Mouse (Mus musculus) limb, embryonic 10.5 days (tissue): Measurements from ENCODE around the gene Gm29609. TPM values are rescaled to one million over a fixed set of nuclear protein-coding genes. Genes with fewer than 3 reads are reported as not detected.
A peak's percentile ranks its signal among the peaks of the same experiment; 100 is the strongest.

Experiments used
- DNase-seq: peaks from one replicate; pipeline ENCODE4 v3.0.0-alpha.2; 2017; ENCODE audit warnings: low spot score
- H3K27ac ChIP-seq: fragments of 300-500 bp; sonication (generic); 2 replicates; pipeline ENCODE4 v1.5.1; 2016; ENCODE audit warnings: mild to moderate bottlenecking
- H3K27me3 ChIP-seq: fragments of 300-500 bp; sonication (generic); 2 replicates; pipeline ENCODE4 v1.6.1; 2016; ENCODE audit warnings: low read depth, mild to moderate bottlenecking; ENCODE audit not compliant: poor library complexity, severe bottlenecking
- H3K36me3 ChIP-seq: fragments of 300-500 bp; sonication (generic); 2 replicates; pipeline ENCODE4 v1.6.1; 2016; ENCODE audit warnings: mild to moderate bottlenecking, moderate library complexity
- H3K4me1 ChIP-seq: fragments of 300-500 bp; sonication (generic); 2 replicates; pipeline ENCODE4 v1.6.1; 2016
- H3K4me3 ChIP-seq: fragments of 300-500 bp; sonication (generic); 2 replicates; pipeline ENCODE4 v1.5.1; 2016; ENCODE audit warnings: mild to moderate bottlenecking, moderate library complexity
- H3K9me3 ChIP-seq: fragments of 300-500 bp; sonication (generic); replicated peaks from 2 replicates; pipeline ENCODE4 v1.6.1; 2016; ENCODE audit warnings: mild to moderate bottlenecking
- WGBS: fragments of 180-500 bp; shearing (Covaris S2); methylation state at CpG from one replicate; pipeline ENCODE4 v1.1.7; 2016; 5-methylcytosine and 5-hydroxymethylcytosine counted together
- polyA plus RNA-seq: library from polyadenylated mRNA; unstranded; fragments of >200 nt; fragmentation: Nextera tagmentation; extraction: Ambion mirVana; gene quantifications from 2 replicates; pipeline ENCODE4 v1.2.1, GENCODE M21; 2016

The Gm29609 gene
- polyA plus RNA-seq, 1 experiment from 2014 or later, result 1.3 TPM

DNA sequence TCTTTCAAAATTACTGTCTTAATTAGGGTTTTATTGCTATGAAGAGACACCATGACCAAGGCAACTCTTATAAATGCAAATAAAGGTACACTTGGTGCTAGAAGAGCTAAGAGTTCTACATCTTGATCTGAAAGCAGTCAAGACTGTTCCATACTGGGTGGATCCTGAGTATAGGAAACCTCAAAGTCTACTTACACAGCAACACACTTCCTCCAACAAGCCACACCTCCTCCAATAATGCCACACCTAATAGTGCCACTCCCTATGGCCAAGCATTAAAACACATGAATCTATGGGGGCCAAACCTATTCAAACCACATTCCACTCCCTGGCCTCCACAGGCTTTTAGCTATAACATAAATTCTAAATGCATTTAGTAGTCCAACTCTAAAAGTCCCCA, 17.2 kb downstream of the Gm29609 start:
- DNase-seq, result no peak
- Histone ChIP-seq H3K27ac (no peak overlapping the region), H3K4me1 (no peaks in the 10 kb centered on the region), H3K9me3 (no peaks in the 10 kb centered on the region), H3K27me3 (no peaks in the 10 kb centered on the region), H3K4me3 (no peak overlapping the region), H3K36me3 (peaks cover 100% of the 10 kb centered on the region)

DNA sequence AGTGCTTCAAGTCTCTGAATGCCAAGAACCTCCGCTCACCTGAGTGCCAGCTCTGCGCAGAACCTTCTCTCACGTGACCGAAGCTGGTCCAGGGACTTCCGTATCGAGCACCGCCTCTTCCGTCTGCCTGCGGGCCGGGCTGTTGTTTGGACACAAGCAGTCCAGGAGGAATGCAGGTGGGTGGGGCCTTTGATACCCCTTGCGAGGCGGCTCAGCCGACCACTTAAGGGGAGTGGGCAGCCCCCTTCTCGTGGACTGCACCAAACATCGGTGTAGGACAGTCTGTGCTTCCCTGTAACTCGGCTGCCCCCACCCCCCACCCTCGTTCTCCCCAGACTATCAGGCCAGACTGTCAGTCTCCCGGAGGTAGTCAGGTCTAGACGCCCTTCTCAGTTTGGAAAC, 25.6 kb downstream of the Gm29609 start, which contains the start of gene Mpv17:
TSS of gene Mpv17 (minus strand) at position 100 of the 402 bp plus-strand sequence.
- no peaks in the 10 kb centered on the region for H3K27me3 ChIP-seq
- peak within 1 kb of the TSS; percentile 86 for H3K27ac ChIP-seq
- no peaks in the 10 kb centered on the region for H3K9me3 ChIP-seq
- H3K4me3 ChIP-seq, result peak within 1 kb of the TSS; percentile 68
- H3K4me1 ChIP-seq, result peaks cover 13% of the 10 kb centered on the region
- peaks cover 54% of the 10 kb centered on the region for H3K36me3 ChIP-seq
- under 1% methylated on average over 19 of the region's 19 CpGs for WGBS
- DNase-seq, result peak; percentile 87

DNA sequence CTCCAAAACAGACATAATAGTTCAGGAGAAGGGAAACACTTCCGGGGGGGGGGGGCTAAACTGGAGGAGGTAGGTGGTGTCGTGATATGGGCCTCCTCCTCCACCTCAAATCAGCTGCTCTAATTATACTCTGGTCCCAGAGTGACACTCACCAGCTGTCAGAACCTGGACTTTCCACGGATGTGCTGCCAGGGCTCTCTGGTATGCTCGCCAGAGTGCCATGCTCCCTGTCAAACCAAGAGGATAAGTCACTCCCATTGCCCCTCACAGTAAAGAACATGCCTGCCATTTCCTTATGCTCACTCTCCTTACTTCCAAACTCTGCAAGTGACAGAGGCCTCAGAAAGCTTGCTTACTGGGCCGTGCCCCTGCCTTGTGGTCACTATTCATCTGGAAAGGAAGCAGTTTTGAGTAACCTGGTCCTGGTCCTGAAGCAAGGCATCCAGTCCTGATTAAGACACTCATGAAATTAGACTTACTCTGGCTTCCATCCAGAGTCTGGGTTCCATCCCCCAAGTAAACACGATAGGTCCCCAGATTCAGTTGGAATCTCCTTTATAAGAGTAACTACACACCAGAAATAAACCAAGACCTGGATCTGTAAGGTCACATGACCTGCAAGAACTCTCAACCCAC, 26.1 kb downstream of the Gm29609 start:
- 41% methylated on average over 6 of the region's 6 CpGs for WGBS
- H3K27ac ChIP-seq, result peak overlapping the region; percentile 86

DNA sequence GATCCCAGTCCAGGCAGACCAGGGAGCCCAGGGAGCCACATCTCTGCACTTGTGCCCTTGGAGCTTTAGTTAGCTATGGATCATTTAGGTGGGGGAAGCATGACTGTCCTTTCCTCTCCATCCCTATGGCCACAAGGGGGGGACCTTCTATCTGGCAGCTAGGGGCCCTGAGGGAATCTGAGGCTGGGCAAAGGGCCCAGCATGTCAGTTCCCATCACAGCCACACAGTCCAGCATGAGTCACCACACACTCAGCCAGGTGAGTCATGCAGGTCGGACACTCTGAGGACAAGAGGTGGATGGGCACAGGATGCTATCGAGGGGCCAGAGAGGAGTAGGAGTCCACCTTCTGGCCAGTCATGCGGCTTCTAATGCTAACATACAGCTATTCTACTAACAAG, 28.0 kb downstream of the Gm29609 start:
- no peak for DNase-seq
- no peaks in the 10 kb centered on the region for H3K27me3 ChIP-seq
- WGBS, result 88% methylated on average over 3 of the region's 3 CpGs
- H3K9me3 ChIP-seq, result no peaks in the 10 kb centered on the region
- H3K36me3 ChIP-seq, result peaks cover 37% of the 10 kb centered on the region
- peaks cover 13% of the 10 kb centered on the region for H3K4me1 ChIP-seq
- H3K4me3 ChIP-seq, result no peak overlapping the region
- no peak overlapping the region for H3K27ac ChIP-seq

More for the DNA sequence above, 26.1 kb downstream of the Gm29609 start:
- no peaks in the 10 kb centered on the region for H3K9me3 ChIP-seq
- peak overlapping the region; percentile 68 for H3K4me3 ChIP-seq
- no peak for DNase-seq
- H3K36me3 ChIP-seq, result peaks cover 52% of the 10 kb centered on the region
- H3K27me3 ChIP-seq, result no peaks in the 10 kb centered on the region
- peaks cover 13% of the 10 kb centered on the region for H3K4me1 ChIP-seq

DNA sequence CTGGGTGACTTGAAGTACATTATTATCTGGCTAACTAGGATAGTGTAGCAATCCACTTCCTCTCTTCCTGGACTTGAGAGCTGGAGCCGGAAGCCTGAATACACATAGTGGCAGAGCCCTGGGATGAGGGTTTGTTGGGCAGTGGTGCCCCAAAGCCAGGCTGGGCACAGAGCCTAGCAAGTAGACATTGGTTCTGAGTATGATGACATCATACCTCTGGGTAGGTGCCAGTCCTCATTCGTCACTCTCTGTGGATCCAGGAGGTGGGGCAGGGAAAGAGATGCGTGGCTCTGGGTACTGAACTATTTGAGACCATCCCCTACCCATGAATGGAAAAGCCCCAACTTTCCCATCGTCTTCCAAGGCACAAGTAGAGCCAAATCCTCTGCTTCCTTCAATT, 29.9 kb downstream of the Gm29609 start:
- DNase-seq, result no peak
- H3K27ac ChIP-seq, result no peak overlapping the region
- peaks cover 35% of the 10 kb centered on the region for H3K36me3 ChIP-seq
- H3K27me3 ChIP-seq, result no peaks in the 10 kb centered on the region
- no peak overlapping the region for H3K4me3 ChIP-seq
- 86% methylated on average over 4 of the region's 4 CpGs for WGBS
- no peaks in the 10 kb centered on the region for H3K9me3 ChIP-seq
- peaks cover 10% of the 10 kb centered on the region for H3K4me1 ChIP-seq

DNA sequence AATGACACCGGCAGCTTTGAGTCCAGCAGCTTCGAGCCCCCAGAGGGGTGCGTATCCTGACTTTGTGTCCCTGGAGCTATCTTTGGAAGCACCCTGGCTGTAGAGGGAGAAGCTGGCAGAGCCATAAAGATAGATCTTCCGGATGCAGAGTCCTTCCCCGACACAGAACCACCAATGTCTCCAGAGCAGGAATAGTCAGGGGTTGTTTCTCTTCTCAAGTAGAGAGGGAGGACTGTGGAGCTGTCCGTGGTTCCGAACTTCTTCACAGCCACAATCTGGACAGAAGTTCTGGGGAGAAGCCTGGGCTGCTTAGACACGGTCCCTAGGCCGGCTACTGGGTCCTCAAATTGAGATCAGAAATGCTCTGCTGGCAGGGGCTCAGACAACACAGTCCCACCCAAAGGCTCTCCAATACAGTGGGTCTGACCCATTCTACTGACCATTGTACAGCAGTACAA, 40.7 kb downstream of the Gm29609 start:
- WGBS, result 18% methylated on average over 9 of the region's 9 CpGs
- no peaks in the 10 kb centered on the region for H3K9me3 ChIP-seq
- no peak overlapping the region for H3K27ac ChIP-seq
- H3K4me1 ChIP-seq, result peaks cover 25% of the 10 kb centered on the region
- H3K36me3 ChIP-seq, result peaks cover 15% of the 10 kb centered on the region
- no peak overlapping the region for H3K4me3 ChIP-seq
- DNase-seq, result peak; percentile 58
- H3K27me3 ChIP-seq, result peaks cover 65% of the 10 kb centered on the region

DNA sequence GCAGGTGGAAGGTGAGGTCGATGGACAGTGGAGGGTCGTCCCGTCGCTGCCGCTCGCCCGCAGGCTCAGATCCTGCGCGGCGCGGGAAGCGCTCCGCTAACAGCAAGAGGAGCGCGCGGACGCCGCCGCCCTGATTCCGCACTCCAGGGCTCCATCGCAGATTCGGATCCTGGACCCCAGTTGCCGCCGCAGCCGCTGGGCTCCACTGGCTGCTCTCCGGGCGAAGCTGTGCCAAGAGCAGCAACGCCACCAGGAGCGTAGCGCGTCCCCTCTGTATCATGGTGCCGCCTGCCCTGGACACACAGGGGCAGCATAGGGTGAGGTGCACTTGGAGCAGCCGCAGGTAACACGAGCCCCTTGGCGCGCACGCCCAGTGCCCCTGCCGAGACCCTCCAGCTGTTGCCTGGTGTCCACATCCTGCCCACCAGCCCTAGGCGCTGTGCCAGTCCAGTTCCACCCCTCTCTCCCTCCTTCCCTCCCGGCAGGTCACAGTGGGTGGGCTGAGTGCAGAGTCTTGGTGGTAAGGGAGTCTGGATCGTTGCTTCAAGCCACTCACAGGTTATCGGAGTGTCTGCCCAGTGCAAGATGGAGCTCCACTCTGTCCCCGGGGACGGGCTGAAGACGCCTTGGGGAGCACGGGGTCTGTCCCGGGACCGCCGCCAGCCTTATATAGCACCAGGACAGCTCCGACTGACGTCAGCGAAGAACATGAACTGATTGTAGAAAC, 41.3 kb downstream of the Gm29609 start, which contains the start of gene Ucn:
TSS of gene Ucn (minus strand) at position 589 of the 727 bp plus-strand sequence.
- Histone ChIP-seq H3K4me3 (peak within 1 kb of the TSS; percentile 34), H3K27me3 (peaks cover 71% of the 10 kb centered on the region)

DNA sequence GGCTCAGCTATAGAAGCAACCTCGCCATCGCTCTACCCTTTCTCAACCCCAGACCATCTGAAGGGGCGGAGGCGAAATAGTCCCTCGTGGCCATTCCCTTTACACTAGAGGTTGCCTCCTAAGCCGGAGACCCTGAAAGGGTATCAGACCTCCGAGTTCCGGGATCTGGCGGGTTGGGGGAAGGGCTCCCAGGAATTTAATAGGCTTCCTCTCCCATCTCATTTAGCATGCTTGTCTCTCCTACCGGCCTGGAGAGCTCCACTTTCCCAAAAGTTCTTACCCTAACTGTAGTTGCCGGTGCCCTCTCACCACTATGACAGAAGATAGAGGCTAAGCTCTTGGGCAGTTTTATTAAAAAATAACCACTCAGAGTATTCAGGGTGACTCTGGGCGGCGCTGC, 42.1 kb downstream of the Gm29609 start:
- Histone ChIP-seq H3K27me3 (peaks cover 74% of the 10 kb centered on the region), H3K4me3 (peak overlapping the region; percentile 34), H3K27ac (no peak overlapping the region), H3K36me3 (peaks cover 9% of the 10 kb centered on the region), H3K9me3 (no peaks in the 10 kb centered on the region), H3K4me1 (peaks cover 25% of the 10 kb centered on the region)
- peak; percentile 39 for DNase-seq
- 2% methylated on average over 13 of the region's 13 CpGs for WGBS

More for the DNA sequence above, 41.3 kb downstream of the Gm29609 start, which contains the start of gene Ucn:
- Histone ChIP-seq H3K9me3 (no peaks in the 10 kb centered on the region), H3K36me3 (peaks cover 11% of the 10 kb centered on the region), H3K4me1 (peaks cover 25% of the 10 kb centered on the region), H3K27ac (no peak within 1 kb of the TSS)
- 3% methylated on average over 52 of the region's 52 CpGs for WGBS
- DNase-seq, result peak; percentile 49

DNA sequence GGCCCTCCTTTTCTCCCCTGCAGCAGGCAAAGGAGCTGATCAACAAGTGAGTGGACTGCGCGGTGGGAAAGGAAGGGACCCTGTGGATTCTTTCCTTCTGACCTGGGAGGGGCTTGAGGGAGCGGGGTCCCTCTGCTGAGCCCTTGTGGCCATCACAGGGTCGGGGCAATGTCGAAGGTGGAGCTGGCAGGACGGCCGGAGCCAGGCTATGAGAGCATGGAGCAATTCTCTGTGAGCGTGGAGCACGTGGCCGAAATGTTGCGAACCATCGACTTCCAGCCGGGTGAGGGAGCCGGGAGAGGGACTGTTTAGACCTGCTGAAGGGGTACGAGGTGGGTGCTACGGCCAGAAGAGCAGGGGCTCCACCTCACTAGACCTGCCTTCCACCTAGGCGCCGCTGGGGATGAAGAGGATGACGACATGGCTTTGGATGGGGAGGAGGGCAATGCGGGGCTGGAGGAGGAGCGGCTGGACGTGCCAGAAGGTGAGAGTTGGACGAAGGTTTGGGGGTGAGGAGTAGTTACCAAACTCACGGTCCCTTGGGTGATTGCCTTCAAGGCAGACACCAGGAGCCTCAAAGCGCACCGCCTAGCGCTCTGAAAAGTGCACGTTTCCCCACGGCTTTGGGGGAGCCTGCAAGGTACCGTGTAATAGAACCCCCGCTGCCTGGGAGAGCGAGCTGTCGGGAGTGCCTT, 42.8 kb downstream of the Gm29609 start:
- H3K9me3 ChIP-seq, result no peaks in the 10 kb centered on the region
- H3K27me3 ChIP-seq, result peaks cover 77% of the 10 kb centered on the region
- H3K4me3 ChIP-seq, result peak overlapping the region; percentile 34
- WGBS, result under 1% methylated on average over 33 of the region's 33 CpGs
- peak; percentile 51 for DNase-seq
- H3K36me3 ChIP-seq, result peaks cover 7% of the 10 kb centered on the region
- peaks cover 25% of the 10 kb centered on the region for H3K4me1 ChIP-seq
- H3K27ac ChIP-seq, result no peak overlapping the region

DNA sequence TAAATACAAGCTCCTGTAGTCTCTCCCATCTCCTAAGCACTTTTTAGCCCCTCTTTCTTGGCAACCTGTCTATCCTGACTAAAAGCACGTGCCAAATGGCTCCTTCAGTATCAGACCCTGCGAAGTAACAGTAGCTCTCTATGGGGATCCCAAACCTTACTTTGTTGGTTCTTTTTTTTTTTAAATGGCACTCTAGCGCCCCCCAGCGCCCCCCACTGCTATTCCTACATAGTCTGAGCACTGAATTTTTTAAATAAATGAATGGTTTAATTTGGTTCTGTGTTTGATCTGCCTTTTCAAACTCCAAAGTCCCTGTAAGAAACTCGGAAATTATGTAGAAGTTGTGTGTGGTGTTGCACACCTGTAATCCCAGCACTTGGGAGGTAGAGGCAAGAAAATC, 53.7 kb downstream of the Gm29609 start:
- Histone ChIP-seq H3K27ac (no peak overlapping the region), H3K27me3 (0 out of 2 replicates have a peak, but pooled peaks cover 5% of the 10 kb centered on the region), H3K9me3 (no peaks in the 10 kb centered on the region), H3K4me1 (0 out of 2 replicates have a peak, but pooled peaks cover 4% of the 10 kb centered on the region), H3K4me3 (no peak overlapping the region), H3K36me3 (no peaks in the 10 kb centered on the region)
- 34% methylated on average over 5 of the region's 5 CpGs for WGBS
- DNase-seq, result no peak

DNA sequence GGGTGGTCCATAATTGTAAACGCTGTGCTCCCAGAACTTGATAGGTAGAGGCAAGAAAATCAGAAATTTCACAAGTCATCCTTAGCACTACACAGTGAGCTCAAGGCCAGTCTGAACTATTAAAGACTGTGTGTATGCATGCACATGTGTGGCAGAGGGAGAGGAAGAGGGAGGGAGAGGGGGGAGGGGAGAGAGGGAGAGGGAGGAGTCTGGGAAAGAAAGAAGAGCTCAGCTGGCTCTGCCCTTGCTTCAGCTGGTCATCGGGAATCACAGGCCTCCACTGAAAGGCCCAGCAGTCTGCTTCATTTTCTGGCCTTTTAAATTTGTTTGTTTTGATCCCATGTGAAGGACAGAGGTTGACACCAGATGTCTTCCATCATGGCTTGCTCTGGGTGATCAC, 56.2 kb downstream of the Gm29609 start:
- Histone ChIP-seq H3K27me3 (no peaks in the 10 kb centered on the region), H3K4me3 (no peak overlapping the region), H3K36me3 (no peaks in the 10 kb centered on the region), H3K27ac (no peak overlapping the region), H3K4me1 (0 out of 2 replicates have a peak, but pooled peaks cover 4% of the 10 kb centered on the region), H3K9me3 (no peaks in the 10 kb centered on the region)
- 58% methylated on average over 2 of the region's 2 CpGs for WGBS
- no peak for DNase-seq

DNA sequence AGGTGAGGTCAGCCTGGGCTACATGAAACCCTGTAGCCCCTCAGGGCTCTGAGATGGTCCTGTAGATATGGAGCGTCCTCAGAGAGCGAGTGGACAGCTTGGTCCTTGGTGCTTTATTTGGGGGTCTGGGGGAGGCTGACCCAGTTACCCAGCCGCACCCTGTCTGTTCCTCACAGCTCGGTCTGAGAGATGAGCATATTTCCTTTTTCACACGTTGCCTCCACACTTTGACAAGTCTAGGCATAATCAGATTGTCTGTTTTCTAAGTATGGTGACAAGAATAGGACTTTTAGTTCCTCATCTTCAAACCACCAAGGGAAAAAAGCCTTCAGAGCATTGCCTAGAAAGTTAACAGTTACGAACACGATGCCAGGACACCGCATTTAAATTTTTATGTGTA, 58.6 kb downstream of the Gm29609 start:
- Histone ChIP-seq H3K4me3 (no peak overlapping the region), H3K27ac (no peak overlapping the region), H3K9me3 (no peaks in the 10 kb centered on the region), H3K4me1 (0 out of 2 replicates have a peak, but pooled peaks cover 4% of the 10 kb centered on the region), H3K27me3 (peaks cover 10% of the 10 kb centered on the region), H3K36me3 (no peaks in the 10 kb centered on the region)
- WGBS, result 89% methylated on average over 8 of the region's 8 CpGs
- DNase-seq, result no peak

DNA sequence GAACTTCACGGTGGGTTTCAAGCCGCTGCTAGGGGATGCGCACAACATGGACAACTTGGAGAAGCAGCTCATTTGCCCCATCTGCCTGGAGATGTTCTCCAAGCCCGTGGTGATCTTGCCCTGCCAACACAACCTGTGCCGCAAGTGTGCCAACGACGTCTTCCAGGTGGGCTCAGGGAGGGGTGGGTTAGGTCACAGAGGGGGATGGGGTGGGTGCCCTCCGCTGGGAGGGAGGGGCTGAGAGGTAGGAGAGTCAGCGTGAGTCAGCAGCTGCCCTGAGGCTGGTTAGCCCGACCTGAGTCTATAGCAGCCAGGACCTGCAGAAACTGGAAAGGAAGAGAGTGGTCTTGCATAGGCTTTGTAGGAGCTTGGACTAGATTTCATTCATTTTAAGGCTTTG, 62.8 kb downstream of the Gm29609 start:
- H3K4me3 ChIP-seq, result no peak overlapping the region
- no peak overlapping the region for H3K27ac ChIP-seq
- WGBS, result 19% methylated on average over 10 of the region's 10 CpGs
- H3K27me3 ChIP-seq, result peaks cover 17% of the 10 kb centered on the region
- no peak for DNase-seq
- no peaks in the 10 kb centered on the region for H3K36me3 ChIP-seq
- H3K9me3 ChIP-seq, result no peaks in the 10 kb centered on the region
- no peaks in the 10 kb centered on the region for H3K4me1 ChIP-seq
